Mouse (Mus musculus): ENCODE measurements around the gene Tusc2.

- no peak for TF ChIP-seq POLR2A (IDR thresholded peaks at IDR 0.05; ENCODE audit: low read depth, low read length)
- no peak for TF ChIP-seq CTCF (IDR thresholded peaks at IDR 0.05; ENCODE audit: extremely low read depth, insufficient read length, insufficient replicate concordance, low read depth, low read length)
Measured at GRCm38 (mm10) chr9:107534408-107535202, 28.4 kb upstream of the Tusc2 start.

Data from small intestine, adult 2 months (tissue).